In the genomic region with DNA sequence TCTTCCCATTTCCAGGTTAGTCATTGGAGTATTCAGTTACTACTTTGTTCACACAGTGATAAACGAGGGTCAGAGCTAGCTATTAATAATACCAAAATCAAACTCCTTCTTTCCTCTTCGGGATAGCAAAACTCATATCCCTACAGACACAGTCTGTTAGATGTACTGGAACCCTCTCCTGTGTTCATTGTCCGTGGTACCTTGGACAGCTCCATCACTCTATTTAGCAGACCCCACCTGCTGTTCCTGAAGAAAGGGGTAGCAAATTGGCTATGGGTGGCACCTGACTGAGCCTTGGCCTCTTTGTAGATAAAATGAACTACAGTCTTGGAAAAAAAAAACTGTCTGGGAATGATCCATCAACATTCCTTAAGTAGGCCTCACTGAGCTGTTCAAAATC, we compare ENCODE assay signal across 21 mouse cellular contexts.
DNase-seq lines count a peak whose midpoint lies in the region; ATAC-seq lines count a peak whose summit lies in the region.
"Had no signal": no experiment of that assay in that cellular context is flagged by ENCODE, and none has a peak within 500 bp of the region (broad histone marks: within the 10 kb centered on the region; RNA-seq: fewer than 3 reads in every experiment).

No protein-coding gene starts in this region.

- H3K9me3 ChIP-seq in neural tube, embryonic 11.5 days (ENCODE audit: control insufficient read depth, low read length), result no peaks in the 10 kb centered on the region
- H3K9me3 ChIP-seq in liver, embryonic 11.5 days (ENCODE audit: control insufficient read depth, low read length), result peaks cover 2% of the 10 kb centered on the region; the same call in 1 of the 2 replicates
- H3K9me3 ChIP-seq: embryonic facial prominence, embryonic 15.5 days; forebrain, embryonic 12.5 days; lung, embryonic 15.5 days; stomach, embryonic 15.5 days had no signal

- WGBS in neural tube, embryonic 11.5 days, result 68% methylated on average over 3 of the region's 3 CpGs
- 51% methylated on average over 3 of the region's 3 CpGs for WGBS in liver, embryonic 11.5 days

- H3K9ac ChIP-seq in neural tube, embryonic 11.5 days (ENCODE audit: low read length), result no peak overlapping the region
- no peak overlapping the region for H3K9ac ChIP-seq in liver, embryonic 11.5 days (ENCODE audit: low read depth, low read length)
- H3K9ac ChIP-seq: embryonic facial prominence, embryonic 15.5 days; forebrain, embryonic 12.5 days; hindbrain, embryonic 14.5 days; lung, embryonic 15.5 days; stomach, embryonic 15.5 days had no signal

- no peak overlapping the region for H3K4me2 ChIP-seq in neural tube, embryonic 11.5 days (ENCODE audit: low read depth)
- no peak overlapping the region for H3K4me2 ChIP-seq in liver, embryonic 11.5 days
- H3K4me2 ChIP-seq: embryonic facial prominence, embryonic 15.5 days; forebrain, embryonic 12.5 days; hindbrain, embryonic 14.5 days; lung, embryonic 15.5 days; stomach, embryonic 15.5 days had no signal

- ATAC-seq in neural tube, embryonic 11.5 days (ENCODE audit: insufficient read depth, low FRiP score, low TSS enrichment), result no peak
- ATAC-seq in liver, embryonic 11.5 days (replicated peaks; ENCODE audit: low FRiP score), result no peak

- H3K27me3 ChIP-seq in neural tube, embryonic 11.5 days (ENCODE audit: control insufficient read depth, insufficient read depth, low read length), result no peaks in the 10 kb centered on the region
- no peaks in the 10 kb centered on the region for H3K27me3 ChIP-seq in liver, embryonic 11.5 days (replicated peaks; ENCODE audit: control insufficient read depth, insufficient read depth, low read length)
- H3K27me3 ChIP-seq: CH12.LX; embryonic facial prominence, embryonic 15.5 days; forebrain, embryonic 12.5 days; lung, embryonic 15.5 days; megakaryocyte, embryonic 14.5 days; stomach, embryonic 15.5 days had no signal

- H3K27ac ChIP-seq in neural tube, embryonic 11.5 days (ENCODE audit: low read depth, low read length), result no peak overlapping the region
- no peak overlapping the region for H3K27ac ChIP-seq in liver, embryonic 11.5 days (ENCODE audit: low read depth, low read length)
- H3K27ac ChIP-seq: embryonic facial prominence, embryonic 15.5 days; forebrain, embryonic 12.5 days; hindbrain, embryonic 14.5 days; lung, embryonic 15.5 days; stomach, embryonic 15.5 days had no signal

- no peaks in the 10 kb centered on the region for H3K4me1 ChIP-seq in neural tube, embryonic 11.5 days (ENCODE audit: control insufficient read depth, insufficient read depth, low read length)
- no peaks in the 10 kb centered on the region for H3K4me1 ChIP-seq in liver, embryonic 11.5 days (replicated peaks; ENCODE audit: control insufficient read depth, insufficient read depth, low read length)
- H3K4me1 ChIP-seq: embryonic facial prominence, embryonic 15.5 days; forebrain, embryonic 12.5 days; lung, embryonic 15.5 days; megakaryocyte, embryonic 14.5 days; stomach, embryonic 15.5 days had no signal

- no peak overlapping the region for H3K4me3 ChIP-seq in neural tube, embryonic 11.5 days (ENCODE audit: low read depth, low read length)
- no peak overlapping the region for H3K4me3 ChIP-seq in liver, embryonic 11.5 days (ENCODE audit: low read depth, low read length)
- H3K4me3 ChIP-seq: embryonic facial prominence, embryonic 15.5 days; forebrain, embryonic 12.5 days; lung, embryonic 15.5 days; megakaryocyte, embryonic 14.5 days; stomach, embryonic 15.5 days had no signal

- H3K36me3 ChIP-seq in neural tube, embryonic 11.5 days (ENCODE audit: control insufficient read depth, insufficient read depth, low read length), result no peaks in the 10 kb centered on the region
- no peaks in the 10 kb centered on the region for H3K36me3 ChIP-seq in liver, embryonic 11.5 days (ENCODE audit: control insufficient read depth, insufficient read depth, low read length)
- H3K36me3 ChIP-seq: embryonic facial prominence, embryonic 15.5 days; forebrain, embryonic 12.5 days; lung, embryonic 15.5 days; stomach, embryonic 15.5 days had no signal

- DNase-seq in heart, postnatal 4 days, result peak; percentile 10
- DNase-seq in heart, adult 9 months (ENCODE audit: low spot score in 2 of 2), result no peak
- DNase-seq in neural tube, embryonic 11.5 days (ENCODE audit: low spot score), result peak; percentile 12
- DNase-seq in neural tube, embryonic 10.5 days (ENCODE audit: extremely low spot score, low spot score), result no peak
- DNase-seq in embryo, embryonic 9.5 days (ENCODE audit: extremely low spot score), result peak; percentile 9
- DNase-seq in retina, embryonic 14.5 days (ENCODE audit: low spot score), result peak; percentile 27
- no peak for DNase-seq in liver, embryonic 11.5 days (ENCODE audit: low spot score)
- DNase-seq in thymus, postnatal 0 days (ENCODE audit: low spot score), result no peak
- DNase-seq: cerebellum, postnatal 10 days; kidney, adult 2 months; liver; right cerebral cortex, adult 18-20 months; spleen, adult 18-20 months; thymus, postnatal 36 days had no signal

Comparison
In these comparisons a context has a peak if more than half of its experiments do, and no peak if none do; other contexts are left out.
1. DNase-seq: peak in heart, postnatal 4 days (single experiment), neural tube, embryonic 11.5 days (single experiment), embryo, embryonic 9.5 days (single experiment) and retina, embryonic 14.5 days (single experiment); none in heart, adult 9 months (0 of 2), neural tube, embryonic 10.5 days (single experiment), liver, embryonic 11.5 days (single experiment) and thymus, postnatal 0 days (single experiment).